Mouse (Mus musculus) E14TG2a.4 (cell line): Measurements from ENCODE around the gene Borcs6.

Source experiments
- CTCF ChIP-seq: conservative IDR thresholded peaks from 2 replicates; pipeline ENCODE4 v1.5.1; 2014; ENCODE audit warnings: low read length
- NANOG ChIP-seq: IDR thresholded peaks from 2 replicates; pipeline ENCODE4 v1.6.1; 2014; ENCODE audit warnings: borderline replicate concordance, low read length, mixed read lengths

DNA sequence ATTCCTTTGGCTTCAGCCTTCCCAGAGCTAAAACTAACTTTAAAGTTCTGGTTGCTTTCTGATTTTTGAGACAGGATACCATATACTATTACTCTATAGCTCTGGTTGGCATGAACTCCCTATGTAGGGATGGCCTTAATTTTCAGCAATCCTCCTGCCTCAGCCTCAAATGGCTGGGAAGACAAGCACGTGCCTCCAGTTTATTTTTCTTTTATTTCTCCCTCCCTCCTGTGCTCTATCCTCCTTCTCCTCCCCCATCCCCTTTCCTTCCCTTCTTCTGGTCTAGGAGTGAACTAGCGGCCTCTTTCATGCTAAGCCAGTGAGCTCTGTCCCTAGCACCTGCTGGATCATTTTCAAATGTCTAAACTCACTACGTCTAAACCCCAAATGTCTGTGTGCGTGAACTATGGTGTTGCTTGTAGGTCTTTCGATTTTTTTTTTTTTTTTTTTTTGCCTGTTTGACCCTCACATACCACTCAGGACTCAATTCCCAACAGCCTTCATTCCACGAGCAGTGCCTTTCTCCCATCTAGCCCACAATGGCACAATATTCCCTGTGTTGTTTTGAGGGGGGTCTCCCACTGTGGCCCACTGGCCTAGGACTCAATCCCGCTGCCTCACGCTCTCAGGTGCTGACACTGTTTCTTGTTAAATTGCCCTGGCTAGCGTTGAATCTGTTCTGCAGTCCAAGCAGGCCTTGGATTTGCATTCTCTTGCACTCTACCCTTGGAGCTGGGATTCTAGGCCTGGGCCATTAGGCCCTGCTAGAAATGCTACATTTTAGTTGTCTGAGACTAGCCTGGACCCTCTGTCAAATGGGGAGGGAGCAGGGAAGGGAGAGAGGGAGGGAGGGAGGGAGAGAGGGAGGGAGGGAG lies 5.0 kb downstream of the Borcs6 start:
- TF ChIP-seq CTCF (no peak), NANOG (no peak)
